Mouse (Mus musculus): ENCODE results near the gene Tmod2.

- TF ChIP-seq MAFK (IDR thresholded peaks at IDR 0.05; ENCODE audit: insufficient read depth, low read depth, low read length) (no peak), CHD2 (IDR thresholded peaks at IDR 0.05; ENCODE audit: low read depth, low read length) (no peak), ZC3H11A (IDR thresholded peaks at IDR 0.05; ENCODE audit: borderline replicate concordance, low read depth, low read length) (no peak)
Observed at GRCm38 (mm10) chr9:75607496-75607895, 3.6 kb downstream of the Tmod2 start.

Measured in ES-E14 (cell line).